Mouse (Mus musculus) naive thymus-derived CD4-positive, alpha-beta T cell, adult 2 months (primary cell): ENCODE results near the gene Mtln.

Experiments used
- DNase-seq: peaks from one replicate; pipeline ENCODE4 v3.0.0-alpha.2; 2011; ENCODE audit warnings: low read depth

The Mtln gene

GRCm38 (mm10) chr2:127751849-127752610 is 40.3 kb downstream of the Mtln start:
- no peak for DNase-seq

DNA sequence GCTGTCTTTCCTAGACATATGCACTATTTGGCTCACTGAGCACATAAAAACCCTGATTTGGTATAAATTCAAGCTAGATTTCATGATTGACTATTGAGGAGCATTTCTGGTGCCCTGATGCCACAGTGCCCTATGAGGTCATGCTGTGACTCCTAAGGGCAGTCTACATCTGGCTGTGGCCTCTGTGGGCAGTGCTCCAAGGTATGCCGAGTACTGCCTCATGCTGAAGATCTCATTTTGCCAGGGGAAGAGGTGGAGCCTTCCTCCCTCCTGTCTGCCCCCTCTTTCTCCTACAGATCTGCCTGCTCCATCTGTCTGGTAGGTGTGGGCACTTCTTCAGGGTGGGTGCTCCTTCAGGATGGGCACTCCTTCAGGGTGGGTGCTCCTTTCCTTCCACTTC is 42.9 kb downstream of the Mtln start:
- no peak for DNase-seq

GRCm38 (mm10) chr2:127748316-127748715 is 44.0 kb downstream of the Mtln start:
- DNase-seq: no peak

GRCm38 (mm10) chr2:127742637-127743036 is 49.7 kb downstream of the Mtln start:
- DNase-seq: no peak
